Mouse (Mus musculus): ENCODE data around the gene Ednrb. TPM values are rescaled to one million over a fixed set of nuclear protein-coding genes. Genes with fewer than 3 reads are reported as not detected.

Ednrb gene
- polyA plus RNA-seq (2015; fragmentation: Nextera tagmentation; extraction: Ambion mirVana) = 5.9 and 7.0 TPM in 2 replicates

DNA sequence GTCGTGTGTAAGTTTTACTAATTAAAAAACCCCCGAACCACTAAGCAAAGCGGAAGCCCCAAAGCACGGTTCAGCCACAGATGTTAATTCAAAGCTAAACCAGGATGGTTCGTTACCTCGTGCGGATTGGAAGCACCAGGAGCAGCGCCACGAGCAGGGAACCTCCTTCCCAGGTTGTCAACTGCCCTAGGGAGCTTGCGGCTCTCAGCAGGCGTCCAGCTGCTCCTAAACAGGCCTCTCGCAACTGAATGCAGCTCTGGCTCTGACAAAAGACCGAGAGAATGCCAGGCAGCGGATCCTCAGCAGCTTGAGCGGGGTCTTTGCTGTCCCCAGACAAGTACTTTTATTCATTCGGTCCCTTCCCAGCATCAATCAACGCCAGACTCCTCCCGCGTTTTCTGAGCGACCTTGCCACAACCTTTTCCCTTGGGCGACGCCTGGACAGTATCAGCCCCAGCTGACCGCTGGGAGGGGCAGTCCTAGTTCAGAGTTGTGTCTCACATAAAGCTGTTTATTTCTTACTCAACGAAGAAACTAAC is at the start of gene Ednrb:
Gene Ednrb, minus strand, starts transcription at position 392 of the 539 bp plus-strand sequence.
- ATAC-seq (ENCODE audit: insufficient read depth) = no peak
- no peak within 1 kb of the TSS for H3K27ac ChIP-seq (replicated peaks)
- H3K4me3 ChIP-seq (replicated peaks) = peak within 1 kb of the TSS; percentile 39
- H3K4me1 ChIP-seq (replicated peaks) = no peaks in the 10 kb centered on the region
- H3K4me2 ChIP-seq = peak within 1 kb of the TSS; percentile 56
- WGBS (ENCODE audit: insufficient replicate concordance) = 2% methylated on average over 24 of the region's 24 CpGs
- H3K36me3 ChIP-seq (replicated peaks) = no peaks in the 10 kb centered on the region
- peaks cover 25% of the 10 kb centered on the region for H3K27me3 ChIP-seq
- H3K9ac ChIP-seq = no peak within 1 kb of the TSS
- H3K9me3 ChIP-seq (replicated peaks) = no peaks in the 10 kb centered on the region

DNA sequence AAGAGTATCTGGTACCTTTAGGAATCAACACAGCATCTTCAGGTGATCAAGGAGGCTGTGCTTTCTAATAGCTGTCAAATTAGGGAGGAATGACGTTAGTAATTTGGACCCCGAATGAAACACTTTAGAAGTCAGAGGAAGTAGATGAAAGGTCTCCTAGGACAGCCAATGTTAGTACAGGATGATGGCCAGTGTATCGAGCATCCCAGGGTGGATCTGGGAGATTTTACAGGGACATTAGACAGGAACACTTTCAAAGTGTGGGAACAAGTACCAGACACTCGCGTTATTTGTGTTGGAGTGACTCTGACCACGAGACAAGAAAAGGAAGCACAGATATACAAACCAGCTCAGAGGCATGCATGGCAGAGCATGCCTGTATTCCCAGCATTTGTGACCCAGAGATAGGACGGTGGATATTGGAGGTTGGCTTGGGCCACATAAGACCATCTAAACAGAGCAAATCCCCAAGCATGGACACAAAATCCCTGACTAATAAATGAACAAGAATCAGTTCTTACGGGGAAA is 48.3 kb upstream of the Ednrb start:
- H3K9me3 ChIP-seq (replicated peaks) = no peaks in the 10 kb centered on the region
- no peak overlapping the region for H3K4me2 ChIP-seq
- no peaks in the 10 kb centered on the region for H3K4me1 ChIP-seq (replicated peaks)
- H3K9ac ChIP-seq = no peak overlapping the region
- ATAC-seq (ENCODE audit: insufficient read depth) = no peak
- no peak overlapping the region for H3K4me3 ChIP-seq (replicated peaks)
- no peaks in the 10 kb centered on the region for H3K36me3 ChIP-seq (replicated peaks)
- no peak overlapping the region for H3K27ac ChIP-seq (replicated peaks)
- 50% methylated on average over 8 of the region's 8 CpGs for WGBS (ENCODE audit: insufficient replicate concordance)
- H3K27me3 ChIP-seq = no peaks in the 10 kb centered on the region

DNA sequence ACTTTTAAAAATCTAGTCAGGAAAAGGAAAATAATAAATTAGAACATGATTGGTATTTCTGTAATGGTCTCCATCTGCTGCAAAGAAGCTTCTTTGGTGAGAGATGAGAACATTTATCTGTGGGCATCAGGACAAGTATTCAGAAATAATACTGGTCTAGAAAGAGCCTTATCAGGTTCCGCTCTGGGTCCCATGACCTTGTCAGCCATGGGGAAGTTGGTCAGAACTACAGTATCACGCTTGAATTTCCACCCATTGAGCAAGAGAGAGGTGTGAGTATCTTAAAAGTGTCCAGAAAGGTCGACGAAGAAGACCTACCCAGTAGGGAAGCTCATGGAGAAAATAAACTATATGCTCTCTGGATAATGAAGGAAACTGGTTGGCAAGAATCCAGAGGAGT is 46.6 kb upstream of the Ednrb start:
- 48% methylated on average over 4 of the region's 4 CpGs for WGBS (ENCODE audit: insufficient replicate concordance)
- Histone ChIP-seq H3K9ac (no peak overlapping the region), H3K4me2 (no peak overlapping the region), H3K9me3 (replicated peaks) (no peaks in the 10 kb centered on the region), H3K27me3 (no peaks in the 10 kb centered on the region), H3K36me3 (replicated peaks) (no peaks in the 10 kb centered on the region), H3K4me3 (replicated peaks) (no peak overlapping the region), H3K27ac (replicated peaks) (no peak overlapping the region), H3K4me1 (replicated peaks) (no peaks in the 10 kb centered on the region)
- ATAC-seq (ENCODE audit: insufficient read depth) = no peak

DNA sequence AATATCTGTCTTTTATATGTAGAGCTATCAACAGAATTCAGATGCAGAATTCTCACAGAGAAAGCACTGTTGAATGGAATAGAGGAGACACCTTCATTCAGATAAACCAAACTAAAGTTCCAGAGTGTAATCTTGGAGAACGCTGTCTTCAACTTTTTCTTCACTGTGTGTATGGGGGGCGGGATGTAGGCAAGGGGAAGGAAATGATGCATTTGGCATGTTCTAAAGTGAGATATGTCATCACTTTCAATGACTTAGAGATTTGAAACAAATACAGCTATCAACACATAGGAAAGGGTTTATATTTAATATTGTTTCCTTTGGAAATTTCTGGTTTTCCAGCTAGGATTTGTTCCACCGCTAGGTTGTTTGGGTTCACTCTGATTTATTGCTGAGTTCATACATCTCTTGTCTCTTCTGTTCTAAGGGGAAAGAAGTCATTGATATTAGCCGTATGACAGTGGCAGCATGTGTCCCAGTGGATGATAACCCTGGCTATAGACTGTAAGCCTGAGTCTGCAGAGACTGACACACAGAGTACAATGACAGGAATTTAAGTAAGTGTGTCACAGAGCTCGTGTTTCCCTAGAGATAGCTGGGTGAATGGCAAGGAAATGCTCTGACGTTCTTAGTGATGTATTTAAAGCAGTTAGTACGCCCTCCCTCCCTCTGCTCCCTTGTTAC is 40.8 kb upstream of the Ednrb start:
- H3K4me2 ChIP-seq = no peak overlapping the region
- peak; percentile 63 for ATAC-seq (ENCODE audit: insufficient read depth)
- H3K27me3 ChIP-seq = no peaks in the 10 kb centered on the region
- H3K9me3 ChIP-seq (replicated peaks) = no peaks in the 10 kb centered on the region
- no peak overlapping the region for H3K27ac ChIP-seq (replicated peaks)
- no peaks in the 10 kb centered on the region for H3K36me3 ChIP-seq (replicated peaks)
- WGBS (ENCODE audit: insufficient replicate concordance) = 36% methylated on average over 7 of the region's 7 CpGs
- no peak overlapping the region for H3K9ac ChIP-seq
- H3K4me3 ChIP-seq (replicated peaks) = no peak overlapping the region
- H3K4me1 ChIP-seq (replicated peaks) = no peaks in the 10 kb centered on the region

DNA sequence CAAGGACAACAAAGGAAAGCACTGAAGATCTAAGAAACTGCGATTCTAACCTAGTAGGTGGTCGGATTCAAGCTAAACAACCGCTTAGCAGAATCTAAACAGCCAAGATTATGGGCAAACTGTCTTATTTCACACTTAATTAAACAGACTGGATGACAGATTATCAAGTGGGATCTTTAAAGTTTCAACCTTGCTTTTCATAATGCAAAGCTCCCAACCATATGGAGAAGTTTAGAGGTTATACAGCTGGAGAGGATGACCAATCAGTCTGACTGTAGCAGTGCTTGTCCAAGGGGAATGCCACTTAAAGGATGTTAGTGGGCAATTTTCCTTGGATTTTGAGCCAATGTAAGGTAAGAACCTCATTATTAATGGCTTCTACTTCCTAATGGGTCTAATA is 38.7 kb upstream of the Ednrb start:
- Histone ChIP-seq H3K36me3 (replicated peaks) (no peaks in the 10 kb centered on the region), H3K9ac (no peak overlapping the region), H3K9me3 (replicated peaks) (no peaks in the 10 kb centered on the region), H3K27ac (replicated peaks) (no peak overlapping the region), H3K4me3 (replicated peaks) (no peak overlapping the region), H3K27me3 (no peaks in the 10 kb centered on the region), H3K4me1 (replicated peaks) (no peaks in the 10 kb centered on the region), H3K4me2 (no peak overlapping the region)
- no peak for ATAC-seq (ENCODE audit: insufficient read depth)
- 55% methylated on average over 3 of the region's 3 CpGs for WGBS (ENCODE audit: insufficient replicate concordance)

DNA sequence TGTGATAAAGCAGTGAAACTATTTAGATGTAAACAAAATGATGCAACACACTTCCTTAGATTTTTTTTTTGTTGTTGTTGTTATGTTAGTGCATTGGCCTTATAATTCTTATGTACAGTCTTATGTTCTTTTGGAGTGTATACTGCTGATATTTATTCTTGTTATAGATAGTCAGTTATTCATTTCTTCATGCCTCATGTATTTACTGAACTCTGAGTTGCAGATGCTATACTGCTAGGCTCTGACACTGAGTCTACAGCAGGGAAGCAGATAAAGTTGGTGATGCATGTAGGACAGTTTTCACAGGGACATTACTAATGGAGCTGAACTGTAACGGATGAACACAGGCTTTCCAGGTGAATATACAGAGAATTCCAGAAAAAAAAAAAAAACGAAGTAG is 32.9 kb upstream of the Ednrb start:
- Histone ChIP-seq H3K36me3 (replicated peaks) (no peaks in the 10 kb centered on the region), H3K4me2 (no peak overlapping the region), H3K9ac (no peak overlapping the region), H3K27ac (replicated peaks) (no peak overlapping the region), H3K27me3 (no peaks in the 10 kb centered on the region), H3K4me3 (replicated peaks) (no peak overlapping the region), H3K4me1 (replicated peaks) (no peaks in the 10 kb centered on the region), H3K9me3 (replicated peaks) (no peaks in the 10 kb centered on the region)
- 60% methylated on average over 2 of the region's 2 CpGs for WGBS (ENCODE audit: insufficient replicate concordance)
- ATAC-seq (ENCODE audit: insufficient read depth) = no peak

DNA sequence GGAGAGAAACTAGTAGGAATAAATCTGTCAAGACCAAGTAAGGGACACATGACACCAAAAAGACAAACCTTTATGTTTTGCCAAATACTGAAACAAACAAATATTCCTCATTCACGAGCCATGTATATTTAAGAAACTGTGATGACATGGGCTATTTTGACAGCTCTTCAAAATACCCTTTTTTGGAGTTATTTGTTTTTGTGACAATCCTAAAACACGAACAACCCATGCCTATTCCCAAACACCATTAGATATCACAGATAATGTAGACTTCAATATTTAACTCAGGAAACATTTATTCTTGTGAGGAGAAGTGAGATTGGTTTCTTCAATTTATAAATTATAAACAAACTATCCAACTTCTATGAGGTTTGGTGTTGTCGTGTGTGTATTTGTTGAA is 32.4 kb upstream of the Ednrb start:
- Histone ChIP-seq H3K27me3 (no peaks in the 10 kb centered on the region), H3K4me3 (replicated peaks) (no peak overlapping the region), H3K9me3 (replicated peaks) (no peaks in the 10 kb centered on the region), H3K4me1 (replicated peaks) (no peaks in the 10 kb centered on the region), H3K4me2 (no peak overlapping the region), H3K36me3 (replicated peaks) (no peaks in the 10 kb centered on the region), H3K9ac (no peak overlapping the region), H3K27ac (replicated peaks) (no peak overlapping the region)
- 54% methylated on average over 3 of the region's 3 CpGs for WGBS (ENCODE audit: insufficient replicate concordance)
- no peak for ATAC-seq (ENCODE audit: insufficient read depth)

DNA sequence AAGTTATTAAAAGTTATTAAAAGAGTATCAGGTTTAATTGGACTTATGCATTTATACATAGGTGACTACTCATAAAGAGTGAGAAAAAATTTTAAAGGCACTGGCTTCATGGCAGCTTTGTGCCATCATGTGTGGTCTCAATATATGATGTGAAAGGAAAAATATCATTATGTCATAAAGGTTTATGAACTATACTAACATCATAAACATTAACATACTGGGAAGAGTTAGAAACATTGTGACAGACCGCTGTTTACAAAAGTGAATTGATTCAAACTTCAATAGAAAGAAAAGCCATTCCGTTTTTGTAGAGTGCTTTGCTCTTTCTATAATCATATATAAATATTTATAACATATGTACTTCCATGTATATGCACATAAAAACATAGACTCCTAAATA is 22.4 kb upstream of the Ednrb start:
- Histone ChIP-seq H3K27ac (replicated peaks) (no peak overlapping the region), H3K4me2 (no peak overlapping the region), H3K4me3 (replicated peaks) (no peak overlapping the region), H3K9me3 (replicated peaks) (no peaks in the 10 kb centered on the region), H3K9ac (no peak overlapping the region), H3K27me3 (no peaks in the 10 kb centered on the region), H3K4me1 (replicated peaks) (no peaks in the 10 kb centered on the region), H3K36me3 (replicated peaks) (no peaks in the 10 kb centered on the region)
- no peak for ATAC-seq (ENCODE audit: insufficient read depth)
- WGBS (ENCODE audit: insufficient replicate concordance) = 55% methylated on average over 2 of the region's 2 CpGs

DNA sequence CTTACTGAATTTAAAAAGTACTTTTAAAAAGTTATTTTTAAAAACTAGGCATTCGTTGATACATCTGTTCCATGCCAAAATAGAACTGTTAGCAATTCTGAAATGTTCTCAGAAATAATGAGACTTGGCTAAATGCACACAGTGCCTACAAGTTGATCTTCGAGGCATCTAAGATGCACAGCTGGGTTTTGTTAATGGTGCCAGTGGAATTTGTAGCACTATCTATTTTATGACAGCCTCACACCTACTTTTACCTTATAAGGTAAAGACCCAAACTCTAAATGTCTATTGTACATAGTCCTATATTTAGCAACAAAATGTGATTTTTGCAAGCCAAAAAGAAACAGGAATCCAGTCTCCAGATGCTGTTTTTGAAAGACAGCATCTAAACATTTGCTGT is 21.0 kb upstream of the Ednrb start:
- Histone ChIP-seq H3K36me3 (replicated peaks) (no peaks in the 10 kb centered on the region), H3K4me1 (replicated peaks) (no peaks in the 10 kb centered on the region), H3K9me3 (replicated peaks) (no peaks in the 10 kb centered on the region), H3K27ac (replicated peaks) (no peak overlapping the region), H3K4me2 (no peak overlapping the region), H3K4me3 (replicated peaks) (no peak overlapping the region), H3K27me3 (no peaks in the 10 kb centered on the region), H3K9ac (no peak overlapping the region)
- 33% methylated on average over 2 of the region's 2 CpGs for whole genome bisulfite sequencing (ENCODE audit: insufficient replicate concordance)
- no peak for ATAC-seq (ENCODE audit: insufficient read depth)

DNA sequence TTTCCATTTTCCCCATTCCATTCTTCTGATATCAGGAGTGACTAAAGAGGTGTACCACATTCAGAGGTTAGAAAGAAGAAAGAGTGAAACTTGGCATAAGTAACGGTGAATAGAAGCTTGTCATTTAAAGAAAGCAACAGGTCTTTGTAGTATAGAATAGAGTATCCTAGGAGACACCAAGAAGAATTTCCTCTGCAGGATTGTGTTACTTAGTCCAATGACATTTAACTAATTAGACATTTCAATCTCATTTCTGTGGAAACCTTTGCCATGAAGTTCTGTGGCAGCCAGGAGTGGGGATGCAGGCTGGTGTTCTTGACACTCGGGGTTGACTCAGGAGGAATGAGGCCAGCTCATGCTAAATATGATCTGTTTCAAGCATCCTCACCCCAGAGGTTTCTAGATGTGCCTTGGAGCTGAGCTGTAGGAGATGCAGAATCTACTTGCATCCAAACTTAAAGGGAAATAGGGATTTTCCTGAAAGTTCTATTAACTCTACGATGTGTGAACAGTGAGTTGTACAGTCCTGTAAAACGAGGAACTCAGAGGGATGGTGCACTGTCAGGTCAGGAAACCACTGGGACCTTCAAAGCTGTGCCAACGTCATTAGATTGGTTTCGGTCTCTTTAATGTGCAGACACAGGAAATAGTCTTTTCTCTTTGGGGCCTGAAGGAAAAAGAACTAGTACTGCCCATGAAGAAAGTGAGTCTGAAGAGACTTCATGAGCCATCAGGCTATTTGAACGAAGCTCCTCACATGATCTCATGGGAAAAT is 6.1 kb upstream of the Ednrb start:
- no peaks in the 10 kb centered on the region for H3K36me3 ChIP-seq (replicated peaks)
- H3K4me3 ChIP-seq (replicated peaks) = no peak overlapping the region
- ATAC-seq (ENCODE audit: insufficient read depth) = no peak
- WGBS (ENCODE audit: insufficient replicate concordance) = 36% methylated on average over 7 of the region's 7 CpGs
- H3K9ac ChIP-seq = no peak overlapping the region
- no peak overlapping the region for H3K4me2 ChIP-seq
- H3K27me3 ChIP-seq = no peaks in the 10 kb centered on the region
- no peaks in the 10 kb centered on the region for H3K9me3 ChIP-seq (replicated peaks)
- no peaks in the 10 kb centered on the region for H3K4me1 ChIP-seq (replicated peaks)
- no peak overlapping the region for H3K27ac ChIP-seq (replicated peaks)

DNA sequence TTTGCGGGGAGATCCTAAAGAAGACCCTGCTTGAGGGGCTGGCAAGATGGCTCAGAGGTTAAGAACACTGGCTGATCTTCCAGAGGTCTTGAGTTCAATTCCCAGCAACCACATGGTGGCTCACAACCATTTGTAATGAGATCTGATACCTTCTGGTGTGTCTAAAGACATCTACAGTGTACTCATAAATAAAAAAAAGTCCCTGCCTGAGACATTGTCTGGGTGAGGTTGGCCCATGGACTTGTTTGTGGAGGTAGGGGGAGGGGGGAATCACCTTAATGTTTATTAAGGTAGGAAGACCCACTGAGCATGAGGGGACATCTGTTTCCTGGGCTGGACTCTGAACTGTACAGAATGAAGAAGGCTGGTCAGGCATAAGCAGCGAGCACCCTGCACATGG is 1.5 kb upstream of the Ednrb start:
- no peaks in the 10 kb centered on the region for H3K4me1 ChIP-seq (replicated peaks)
- H3K27me3 ChIP-seq = peaks cover 25% of the 10 kb centered on the region
- H3K9me3 ChIP-seq (replicated peaks) = no peaks in the 10 kb centered on the region
- H3K36me3 ChIP-seq (replicated peaks) = no peaks in the 10 kb centered on the region
- ATAC-seq (ENCODE audit: insufficient read depth) = no peak
- no peak overlapping the region for H3K4me3 ChIP-seq (replicated peaks)
- no peak overlapping the region for H3K4me2 ChIP-seq
- 72% methylated on average over 2 of the region's 2 CpGs for WGBS (ENCODE audit: insufficient replicate concordance)
- no peak overlapping the region for H3K27ac ChIP-seq (replicated peaks)
- no peak overlapping the region for H3K9ac ChIP-seq

Measured in liver, embryonic 15.5 days (tissue).